Mouse (Mus musculus) forebrain, postnatal 0 days (tissue): Measurements from ENCODE around the gene Ly6g5b. TPM values are rescaled to one million over a fixed set of nuclear protein-coding genes. Genes with fewer than 3 reads are reported as not detected.
A peak's percentile ranks its signal among the peaks of the same experiment; 100 is the strongest.
"Not testable (repeated sequence)": the region's sequence is repeated elsewhere in the genome, so short reads cannot be mapped to it uniquely, and the experiment has no call there.

Source experiments
- ATAC-seq: fragments of 200-750 bp; cut with Nextera tagmentation; 2 replicates; pipeline ENCODE4 v1.8.0; 2017; ENCODE audit warnings: mild to moderate bottlenecking, moderate library complexity
- DNase-seq: peaks from one replicate; pipeline ENCODE4 v3.0.0-alpha.2; 2015
- H3K27ac ChIP-seq: fragments of 300-500 bp; sonication (generic); 2 replicates; pipeline ENCODE4 v1.5.1; 2014; ENCODE audit warnings: low read depth, mild to moderate bottlenecking, antibody characterized with exemption, low read length, moderate library complexity, mixed read lengths
- H3K27me3 ChIP-seq: fragments of 300-500 bp; sonication (generic); 2 replicates; pipeline ENCODE4 v1.6.1; 2014; ENCODE audit warnings: mild to moderate bottlenecking, low read length, mixed read lengths; ENCODE audit not compliant: insufficient read depth
- H3K36me3 ChIP-seq: fragments of 300-500 bp; sonication (generic); 2 replicates; pipeline ENCODE4 v1.6.1; 2014; ENCODE audit warnings: mild to moderate bottlenecking, moderate library complexity; ENCODE audit not compliant: insufficient read depth
- H3K4me1 ChIP-seq: fragments of 300-500 bp; sonication (generic); 2 replicates; pipeline ENCODE4 v1.6.1; 2014; ENCODE audit warnings: antibody characterized with exemption; ENCODE audit not compliant: insufficient read depth
- H3K4me2 ChIP-seq: fragments of 300-500 bp; sonication (generic); 2 replicates; pipeline ENCODE4 v1.6.1; 2014; ENCODE audit warnings: low read depth, mild to moderate bottlenecking, moderate library complexity
- H3K4me3 ChIP-seq: fragments of 300-500 bp; sonication (generic); 2 replicates; pipeline ENCODE4 v1.5.1; 2014; ENCODE audit warnings: low read depth, low read length, mixed read lengths
- H3K9ac ChIP-seq: fragments of 300-500 bp; sonication (generic); 2 replicates; pipeline ENCODE4 v1.6.1; 2014; ENCODE audit warnings: mild to moderate bottlenecking
- H3K9me3 ChIP-seq: fragments of 300-500 bp; sonication (generic); 2 replicates; pipeline ENCODE4 v1.6.1; 2016; ENCODE audit warnings: low read length
- CTCF ChIP-seq: sonication (generic); IDR thresholded peaks from 2 replicates; pipeline ENCODE4 v1.5.1; 2016; ENCODE audit warnings: antibody characterized with exemption, control low read depth, low read depth
- WGBS: fragments of 180-500 bp; shearing (Covaris S2); extraction: QIAGEN DNeasy Blood & Tissue Kit; methylation state at CpG from one replicate; pipeline ENCODE4 v1.1.7; 2014; 5-methylcytosine and 5-hydroxymethylcytosine counted together
- polyA plus RNA-seq: library from polyadenylated mRNA; unstranded; fragments of >200 nt; fragmentation: Nextera tagmentation; extraction: Ambion mirVana; gene quantifications from 2 replicates; pipeline ENCODE4 v1.2.1, GENCODE M21; 2015
- total RNA-seq: library from RNA; depleted of rRNA; stranded (reverse); fragments of >200 nt; gene quantifications from 2 replicates; pipeline ENCODE4 v1.2.3, GENCODE M21; 2014

Ly6g5b gene
- total and polyA plus RNA-seq, 2 experiments from 2014 or later, result 1.1 TPM

DNA sequence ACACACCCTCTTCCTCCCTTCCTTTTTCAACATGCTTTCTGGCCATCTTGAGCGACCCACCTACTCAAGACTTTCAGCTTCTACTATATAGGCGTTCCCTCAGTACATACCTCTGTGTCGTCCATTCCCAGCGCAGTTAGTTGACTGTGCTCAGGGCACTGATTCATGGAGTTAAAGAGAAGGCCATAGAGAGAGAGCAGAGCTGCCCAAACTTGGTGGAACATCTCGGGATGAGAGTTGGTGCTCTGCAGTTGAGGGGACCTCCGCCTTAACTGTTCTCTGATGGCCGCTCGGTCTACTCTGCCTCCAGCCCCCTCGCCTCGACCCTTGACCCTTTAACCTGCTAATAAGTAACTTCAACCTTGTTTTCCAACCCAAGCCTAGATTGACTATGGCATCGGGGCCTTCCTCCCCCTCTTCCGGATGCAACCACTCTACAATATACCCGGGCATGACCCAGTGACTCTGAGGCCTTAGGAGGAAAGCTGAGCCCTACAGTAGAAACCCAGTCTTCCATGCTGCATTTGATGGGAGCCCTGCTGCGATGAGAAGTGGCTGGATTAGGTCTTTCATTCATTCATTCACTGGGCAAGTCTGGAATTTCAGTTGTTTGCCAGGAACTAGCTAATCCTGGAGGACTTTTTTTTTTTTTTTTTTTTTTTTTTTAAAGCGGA lies 16.4 kb upstream of the Ly6g5b start, which contains the start of gene Apom:
Gene Apom (minus strand): TSS at position 551 of the 674 bp plus-strand sequence.
- no peak for TF ChIP-seq CTCF
- 82% methylated on average over 15 of the region's 15 CpGs for WGBS
- Histone ChIP-seq H3K4me1 (peaks cover 10% of the 10 kb centered on the region), H3K9me3 (no peaks in the 10 kb centered on the region), H3K4me2 (no peak within 1 kb of the TSS), H3K27ac (no peak within 1 kb of the TSS), H3K4me3 (no peak within 1 kb of the TSS), H3K27me3 (no peaks in the 10 kb centered on the region), H3K36me3 (no peaks in the 10 kb centered on the region), H3K9ac (no peak within 1 kb of the TSS)
- no peak for DNase-seq
- no peak for ATAC-seq

GRCm38 (mm10) chr17:35131038-35131437 lies 15.8 kb upstream of the Ly6g5b start:
- WGBS, result 90% methylated on average over 8 of the region's 8 CpGs
- H3K4me3 ChIP-seq, result no peak overlapping the region
- H3K9ac ChIP-seq, result no peak overlapping the region
- no peaks in the 10 kb centered on the region for H3K9me3 ChIP-seq
- no peaks in the 10 kb centered on the region for H3K36me3 ChIP-seq
- ATAC-seq, result no peak
- DNase-seq, result no peak
- no peak for TF ChIP-seq CTCF
- peaks cover 8% of the 10 kb centered on the region for H3K4me1 ChIP-seq
- H3K4me2 ChIP-seq, result no peak overlapping the region
- no peak overlapping the region for H3K27ac ChIP-seq
- H3K27me3 ChIP-seq, result no peaks in the 10 kb centered on the region

GRCm38 (mm10) chr17:35128996-35129395 lies 13.8 kb upstream of the Ly6g5b start:
- H3K4me1 ChIP-seq, result peaks cover 11% of the 10 kb centered on the region
- no peak overlapping the region for H3K9ac ChIP-seq
- no peak overlapping the region for H3K27ac ChIP-seq
- no peaks in the 10 kb centered on the region for H3K9me3 ChIP-seq
- peaks cover 9% of the 10 kb centered on the region; the same call in 1 of the 2 replicates for H3K36me3 ChIP-seq
- no peak for ATAC-seq
- no peak overlapping the region for H3K4me3 ChIP-seq
- H3K27me3 ChIP-seq, result no peaks in the 10 kb centered on the region
- no peak overlapping the region for H3K4me2 ChIP-seq
- TF ChIP-seq CTCF, result no peak
- no peak for DNase-seq
- WGBS, result 79% methylated on average over 11 of the region's 11 CpGs

DNA sequence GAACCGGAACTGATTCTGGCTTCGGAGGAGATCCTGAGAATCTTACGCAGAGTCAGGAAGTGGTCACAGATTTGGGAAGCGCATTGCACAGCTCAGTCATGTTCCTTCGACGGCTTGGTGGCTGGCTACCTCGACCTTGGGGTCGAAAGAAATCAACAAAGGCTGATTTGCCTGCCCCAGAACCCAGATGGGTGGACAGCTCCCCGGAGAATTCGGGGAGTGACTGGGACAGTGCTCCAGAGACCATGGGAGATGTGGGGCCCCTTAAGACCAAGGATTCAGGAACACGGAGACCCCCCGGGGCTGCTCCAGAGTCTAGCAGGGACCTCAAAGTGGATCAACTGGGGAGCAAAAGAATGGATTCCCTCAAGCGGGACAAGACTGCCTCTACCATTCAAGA lies 11.8 kb upstream of the Ly6g5b start:
- peaks cover 11% of the 10 kb centered on the region for H3K4me1 ChIP-seq
- H3K9me3 ChIP-seq, result no peaks in the 10 kb centered on the region
- H3K9ac ChIP-seq, result peak overlapping the region; percentile 81; the same call in 1 of the 2 replicates
- peaks cover 9% of the 10 kb centered on the region; the same call in 1 of the 2 replicates for H3K36me3 ChIP-seq
- WGBS, result 71% methylated on average over 13 of the region's 13 CpGs
- no peak for TF ChIP-seq CTCF
- H3K4me3 ChIP-seq, result peak overlapping the region; percentile 63
- H3K4me2 ChIP-seq, result peak overlapping the region; percentile 86
- DNase-seq (no peak), ATAC-seq (no peak)
- no peaks in the 10 kb centered on the region for H3K27me3 ChIP-seq
- H3K27ac ChIP-seq, result no peak overlapping the region

DNA sequence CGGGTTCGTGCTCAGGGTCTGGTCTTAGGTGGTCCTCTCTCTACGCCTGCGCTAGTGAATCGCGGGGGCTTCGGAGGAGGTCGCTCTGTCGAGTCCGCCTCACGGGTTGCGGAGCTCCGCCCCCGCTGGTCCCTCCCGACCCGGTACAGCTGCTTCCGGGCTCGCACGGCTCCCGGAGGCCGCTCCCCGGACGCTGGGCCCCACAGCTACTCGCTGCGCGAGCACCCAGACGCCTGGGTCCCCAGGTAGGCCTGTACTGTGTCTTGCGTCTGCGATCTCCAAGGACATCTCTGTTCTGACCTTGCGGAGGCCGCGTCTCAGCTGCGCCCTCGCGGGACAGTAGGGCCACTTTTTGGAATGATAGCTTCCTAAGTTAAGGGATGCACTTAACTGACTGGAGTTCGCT lies 11.0 kb upstream of the Ly6g5b start, which contains the start of gene D17H6S53E:
Gene D17H6S53E (plus strand): TSS at position 168 of the 406 bp plus-strand sequence.
- peaks cover 9% of the 10 kb centered on the region; the same call in 1 of the 2 replicates for H3K36me3 ChIP-seq
- H3K4me3 ChIP-seq, result peak within 1 kb of the TSS; percentile 63
- H3K9me3 ChIP-seq, result no peaks in the 10 kb centered on the region
- H3K4me2 ChIP-seq, result peak within 1 kb of the TSS; percentile 86
- WGBS, result under 1% methylated on average over 36 of the region's 36 CpGs
- DNase-seq (peak; percentile 74), ATAC-seq (peak; percentile 26)
- peak within 1 kb of the TSS; percentile 81 for H3K9ac ChIP-seq
- TF ChIP-seq CTCF, result no peak
- peaks cover 11% of the 10 kb centered on the region for H3K4me1 ChIP-seq
- H3K27ac ChIP-seq, result peak within 1 kb of the TSS; percentile 79
- no peaks in the 10 kb centered on the region for H3K27me3 ChIP-seq

GRCm38 (mm10) chr17:35125578-35125977 lies 10.3 kb upstream of the Ly6g5b start:
- WGBS, result 29% methylated on average over 6 of the region's 6 CpGs
- H3K9ac ChIP-seq, result peak overlapping the region; percentile 81
- no peaks in the 10 kb centered on the region for H3K9me3 ChIP-seq
- TF ChIP-seq CTCF, result no peak
- DNase-seq, result no peak
- H3K4me2 ChIP-seq, result peak overlapping the region; percentile 86
- no peaks in the 10 kb centered on the region for H3K27me3 ChIP-seq
- H3K4me3 ChIP-seq, result peak overlapping the region; percentile 63
- no peak for ATAC-seq
- H3K27ac ChIP-seq, result peak overlapping the region; percentile 79; the same call in 1 of the 2 replicates
- H3K36me3 ChIP-seq, result peaks cover 9% of the 10 kb centered on the region; the same call in 1 of the 2 replicates
- H3K4me1 ChIP-seq, result peaks cover 11% of the 10 kb centered on the region

DNA sequence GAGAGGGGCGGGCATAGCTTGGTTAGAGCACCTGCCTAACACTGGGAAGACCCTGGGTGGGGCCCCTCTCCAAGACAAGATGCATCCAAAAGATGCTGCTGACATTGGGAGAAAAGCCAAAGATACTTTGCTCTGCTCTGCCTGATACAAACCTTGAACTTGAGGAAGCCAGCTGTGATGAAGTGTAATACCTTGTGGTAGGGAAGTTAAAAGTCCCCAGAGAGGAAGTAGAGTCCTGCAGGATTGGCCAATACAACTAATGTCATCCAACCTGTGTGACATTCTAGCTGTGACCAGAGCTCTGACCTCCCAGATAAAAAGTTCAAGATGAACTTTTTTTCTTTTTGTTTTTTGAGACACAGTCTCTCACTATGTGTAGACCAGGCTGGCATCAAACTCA lies 9.9 kb upstream of the Ly6g5b start:
- TF ChIP-seq CTCF, result no peak
- no peak overlapping the region for H3K4me3 ChIP-seq
- WGBS, result 96% methylated on average over 1 of the region's 1 CpGs
- peaks cover 9% of the 10 kb centered on the region; the same call in 1 of the 2 replicates for H3K36me3 ChIP-seq
- H3K4me2 ChIP-seq, result no peak overlapping the region
- DNase-seq (no peak), ATAC-seq (no peak)
- 0 out of 2 replicates have a peak overlapping the region, but pooled peaks have one; percentile 3 for H3K27ac ChIP-seq
- no peak overlapping the region for H3K9ac ChIP-seq
- H3K4me1 ChIP-seq, result peaks cover 11% of the 10 kb centered on the region
- H3K27me3 ChIP-seq, result no peaks in the 10 kb centered on the region
- no peaks in the 10 kb centered on the region for H3K9me3 ChIP-seq

DNA sequence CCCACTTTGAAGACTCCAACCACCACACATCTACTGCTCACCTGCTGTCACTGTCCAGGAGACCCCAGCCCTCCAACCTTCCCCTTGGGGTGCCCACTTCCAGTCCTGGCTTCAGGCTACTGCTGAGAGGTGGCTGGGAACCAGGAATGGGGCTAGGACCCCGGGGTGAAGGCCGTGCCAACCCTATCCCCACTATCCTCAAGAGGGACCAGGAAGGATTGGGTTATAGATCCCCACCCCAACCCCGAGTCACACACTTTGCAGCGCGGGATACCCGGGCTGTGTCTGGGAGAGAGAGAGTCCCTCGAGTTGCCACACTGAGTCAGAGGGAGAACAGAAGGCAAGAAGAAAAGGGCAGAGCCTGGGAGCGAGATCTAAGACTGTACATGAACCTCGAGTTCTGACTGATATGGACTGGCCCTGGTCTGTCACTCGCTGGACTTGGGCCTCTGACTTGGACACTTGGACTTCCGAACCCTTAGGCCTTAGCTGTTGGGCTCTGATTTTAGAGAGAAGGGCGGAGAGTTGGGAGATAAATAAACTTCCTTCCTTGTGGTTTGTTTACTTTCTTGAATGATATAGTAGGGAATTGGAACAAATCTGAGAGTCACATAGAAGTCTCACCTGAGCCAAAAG lies 9.2 kb upstream of the Ly6g5b start:
- not testable (repeated sequence) for H3K9me3 ChIP-seq, H3K4me3 ChIP-seq, H3K27me3 ChIP-seq, H3K27ac ChIP-seq, H3K4me2 ChIP-seq, H3K9ac ChIP-seq, ATAC-seq, DNase-seq
- peaks cover 13% of the 10 kb centered on the region; the same call in 1 of the 2 replicates for H3K36me3 ChIP-seq
- WGBS, result 97% methylated on average over 12 of the region's 12 CpGs
- H3K4me1 ChIP-seq, result peaks cover 11% of the 10 kb centered on the region

- H3K36me3 ChIP-seq, result peaks cover 17% of the 10 kb centered on the region
- ATAC-seq, H3K27me3 ChIP-seq, DNase-seq, H3K9ac ChIP-seq, H3K27ac ChIP-seq, H3K9me3 ChIP-seq, H3K4me3 ChIP-seq, H3K4me2 ChIP-seq: not testable (repeated sequence)
- peaks cover 11% of the 10 kb centered on the region for H3K4me1 ChIP-seq
- WGBS, result 91% methylated on average over 9 of the region's 9 CpGs
Observed at GRCm38 (mm10) chr17:35123287-35123686, 8.1 kb upstream of the Ly6g5b start.
